Mouse (Mus musculus): ENCODE data around the gene Zrsr2. TPM values are rescaled to one million over a fixed set of nuclear protein-coding genes. Genes with fewer than 3 reads are reported as not detected.

Gene Zrsr2
- 59.4 TPM for polyA plus RNA-seq (2017; shearing (Covaris generic))

GRCm38 (mm10) chrX:163958467-163958875 lies at the start of gene Zrsr2:
Gene Zrsr2, minus strand, starts transcription at chrX:163958661.

GRCm38 (mm10) chrX:163908337-163909250 lies 49.9 kb downstream of the Zrsr2 start, which contains the start of gene Ap1s2:
Gene Ap1s2, plus strand, starts transcription at chrX:163909017.

Other genes with a start within 250 kb of the Zrsr2 start
- gene Rnf138rt1, start 197.3 kb downstream of the Zrsr2 start, polyA plus RNA-seq (2017; shearing (Covaris generic)): not detected
- gene Ap1s2, start 49.6 kb downstream of the Zrsr2 start, polyA plus RNA-seq (2017; shearing (Covaris generic)): 19.0 TPM
- gene Car5b, start 69.3 kb upstream of the Zrsr2 start, polyA plus RNA-seq (2017; shearing (Covaris generic)): 3.1 TPM
- gene Siah1b, start 117.8 kb upstream of the Zrsr2 start, polyA plus RNA-seq (2017; shearing (Covaris generic)): 6.4 TPM
- gene Cltrn, start 130.2 kb upstream of the Zrsr2 start, polyA plus RNA-seq (2017; shearing (Covaris generic)): not detected
- gene Ace2, start 180.7 kb upstream of the Zrsr2 start, polyA plus RNA-seq (2017; shearing (Covaris generic)): not detected

All from CD4-positive, CD25-positive, alpha-beta regulatory T cell (primary cell).